Mouse (Mus musculus) gastrocnemius, postnatal 4 days (tissue): ENCODE data around the gene Sctr. TPM values are rescaled to one million over a fixed set of nuclear protein-coding genes. Genes with fewer than 3 reads are reported as not detected.
A peak's percentile ranks its signal among the peaks of the same experiment; 100 is the strongest.

Experiments used
- DNase-seq, 2 experiments: peaks; one replicate each; pipeline ENCODE4 v3.0.0; 2021 to 2022; ENCODE audit warnings: low spot score in 2 of 2, mixed read lengths in 2 of 2
- total RNA-seq, 2 experiments: library from RNA; stranded (reverse); gene quantifications; 2 replicates each; pipeline ENCODE4 v1.2.3; 2021

The Sctr gene
- total RNA-seq, 2 experiments from 2014 or later: 2.0 to 2.4 TPM

GRCm38 (mm10) chr1:120025050-120025439 lies 18.4 kb downstream of the Sctr start:
- DNase-seq: no peak

DNA sequence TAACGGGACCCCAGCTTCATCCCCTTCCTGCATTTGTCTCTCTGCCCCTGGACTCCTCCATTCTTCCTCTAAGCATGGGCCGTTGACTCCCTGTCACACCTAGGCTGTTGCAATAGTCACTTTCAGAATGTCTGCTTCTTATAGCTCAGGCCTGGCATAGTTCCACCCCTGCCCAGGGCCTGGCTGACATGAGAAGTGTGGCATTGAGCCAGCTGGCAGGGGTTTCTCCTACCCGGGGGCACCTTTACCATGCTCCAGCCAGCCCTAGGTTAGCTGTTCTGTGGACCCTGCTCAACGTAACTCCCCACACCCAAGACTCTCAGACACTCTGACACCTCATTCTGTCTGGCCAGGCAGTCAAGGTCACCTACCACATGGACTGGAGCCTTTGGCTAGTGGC lies 21.0 kb downstream of the Sctr start:
- DNase-seq: peak in 1 of 2 experiments; percentile 32

- no peak for DNase-seq
These were observed 23.8 kb downstream of the Sctr start for GRCm38 (mm10) chr1:120030474-120030873.

- DNase-seq: peak; percentile 50 to 79
These were observed 26.2 kb downstream of the Sctr start for GRCm38 (mm10) chr1:120032804-120033468.

GRCm38 (mm10) chr1:120033469-120033854 lies 26.8 kb downstream of the Sctr start:
- DNase-seq: no peak

- no peak for DNase-seq
These were observed 28.1 kb downstream of the Sctr start for GRCm38 (mm10) chr1:120034793-120035192.

- DNase-seq: no peak
These were observed 28.9 kb downstream of the Sctr start for GRCm38 (mm10) chr1:120035456-120036034.

DNA sequence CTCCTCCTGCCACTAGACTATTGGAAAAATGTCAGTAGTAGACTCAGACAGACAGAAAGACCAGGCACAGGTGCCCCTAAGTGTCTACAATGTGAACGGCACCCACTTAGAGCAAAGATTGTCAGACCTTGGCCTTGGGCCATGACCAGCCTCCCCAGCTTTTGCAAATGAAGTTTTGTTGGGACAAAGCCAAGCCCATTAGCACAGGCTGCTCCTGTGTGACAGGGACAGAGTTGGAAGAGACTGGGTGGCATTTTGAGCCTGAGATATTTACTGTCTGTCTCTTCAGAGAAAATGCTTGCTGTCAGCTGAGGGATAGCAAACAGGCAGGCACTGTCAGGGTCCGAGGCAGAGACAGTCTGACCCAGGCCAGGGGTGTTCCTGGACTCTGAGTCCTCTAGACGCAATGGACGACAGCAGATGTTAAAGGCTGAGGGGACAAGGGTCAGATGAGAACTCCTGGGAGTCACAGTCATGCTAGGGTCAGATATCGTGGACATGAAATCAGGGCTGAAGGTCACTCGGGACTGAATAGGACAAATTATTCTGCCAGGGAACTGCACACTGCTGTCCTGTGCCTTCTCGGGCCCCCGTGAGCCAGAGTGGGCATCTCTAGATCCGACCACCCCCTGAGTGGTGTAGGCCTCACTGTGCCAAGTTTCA lies 30.5 kb downstream of the Sctr start:
- DNase-seq: no peak

- DNase-seq: no peak
These were observed 31.9 kb downstream of the Sctr start for GRCm38 (mm10) chr1:120038594-120038993.

DNA sequence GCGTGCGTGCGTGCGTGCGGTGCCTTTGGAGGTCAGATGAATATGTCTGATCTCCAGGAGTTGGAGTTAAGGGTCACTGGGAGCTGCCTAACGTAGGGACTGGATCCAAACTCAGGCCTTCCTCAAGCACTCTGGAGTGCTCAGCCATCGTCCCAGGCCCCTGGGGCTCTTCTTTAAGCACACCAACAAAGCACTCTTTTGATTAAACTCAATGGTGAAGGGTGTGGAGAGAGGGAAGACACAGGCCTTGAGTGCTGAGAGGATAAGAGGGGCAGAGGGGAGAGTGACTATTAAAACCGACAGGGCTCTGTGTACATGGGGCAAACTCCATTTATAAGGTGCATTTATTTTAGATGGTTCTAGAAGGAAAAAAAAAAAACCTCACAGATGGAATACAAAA lies 35.7 kb downstream of the Sctr start:
- DNase-seq: no peak

DNA sequence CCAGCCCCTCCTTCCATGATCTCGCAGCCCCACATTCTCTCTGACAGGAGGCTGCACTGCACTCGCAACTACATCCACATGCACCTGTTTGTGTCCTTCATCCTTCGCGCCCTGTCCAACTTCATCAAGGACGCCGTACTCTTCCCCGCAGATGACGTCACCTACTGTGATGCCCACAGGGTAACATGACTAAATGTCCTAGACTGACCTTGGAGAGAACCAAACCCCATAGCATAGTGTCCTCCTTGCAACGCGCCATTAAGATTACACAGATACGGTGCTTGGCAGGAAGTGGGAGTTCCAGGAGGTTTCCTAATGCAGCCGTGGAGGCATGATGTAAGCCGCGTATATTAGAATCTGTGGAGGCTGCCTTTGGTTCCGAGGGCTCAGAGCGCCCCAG lies 37.9 kb downstream of the Sctr start:
- DNase-seq: no peak

- DNase-seq: no peak
These were observed 40.6 kb downstream of the Sctr start for GRCm38 (mm10) chr1:120047325-120047724.

DNA sequence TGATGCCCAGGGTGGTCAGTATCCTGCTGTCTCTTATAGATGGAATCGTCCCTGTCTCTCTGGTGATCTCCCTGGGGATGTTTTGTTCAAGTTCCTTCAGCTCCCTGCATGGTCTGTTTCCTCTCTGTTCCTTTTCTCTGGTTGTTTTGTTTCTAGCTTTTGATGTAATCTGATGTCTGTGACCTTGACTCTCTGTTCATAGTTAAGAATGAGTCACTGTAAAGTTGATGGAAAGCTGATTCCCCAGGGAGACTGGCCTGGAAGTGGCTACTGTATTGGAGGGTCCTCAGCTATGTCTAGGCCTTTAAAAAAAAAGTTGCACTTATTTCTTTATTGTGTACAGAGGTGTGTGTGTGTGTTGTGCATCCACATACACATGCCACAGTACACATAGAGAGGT lies 44.4 kb downstream of the Sctr start:
- DNase-seq: no peak

- DNase-seq: no peak
These were observed 48.3 kb downstream of the Sctr start for GRCm38 (mm10) chr1:120054997-120055396.

GRCm38 (mm10) chr1:120055475-120055874 lies 48.8 kb downstream of the Sctr start:
- no peak for DNase-seq

- no peak for DNase-seq
These were observed 49.5 kb downstream of the Sctr start for GRCm38 (mm10) chr1:120056236-120056635.

DNA sequence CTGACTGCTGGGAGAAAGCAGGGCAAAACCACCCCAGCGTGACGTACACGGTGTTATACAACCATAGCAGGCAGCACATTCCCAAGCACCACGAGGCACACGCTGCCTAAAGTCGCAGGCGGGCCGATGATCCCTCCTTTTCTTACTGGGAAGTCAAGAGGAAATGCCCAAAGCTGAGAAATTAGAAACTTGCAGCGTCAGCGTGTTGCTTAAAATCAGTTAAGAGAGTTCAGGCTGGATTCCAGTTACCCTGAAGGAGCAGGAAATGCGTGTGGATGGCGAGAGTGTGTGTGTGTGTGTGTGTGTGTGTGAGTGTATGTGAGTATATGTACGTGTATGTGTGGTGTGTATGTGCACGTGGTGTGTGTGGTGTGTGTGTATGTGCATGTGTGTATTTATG lies 50.4 kb downstream of the Sctr start:
- no peak for DNase-seq

- no peak for DNase-seq
These were observed 51.2 kb downstream of the Sctr start for GRCm38 (mm10) chr1:120057674-120058430.

GRCm38 (mm10) chr1:120060687-120061086 lies 54.0 kb downstream of the Sctr start:
- no peak for DNase-seq

DNA sequence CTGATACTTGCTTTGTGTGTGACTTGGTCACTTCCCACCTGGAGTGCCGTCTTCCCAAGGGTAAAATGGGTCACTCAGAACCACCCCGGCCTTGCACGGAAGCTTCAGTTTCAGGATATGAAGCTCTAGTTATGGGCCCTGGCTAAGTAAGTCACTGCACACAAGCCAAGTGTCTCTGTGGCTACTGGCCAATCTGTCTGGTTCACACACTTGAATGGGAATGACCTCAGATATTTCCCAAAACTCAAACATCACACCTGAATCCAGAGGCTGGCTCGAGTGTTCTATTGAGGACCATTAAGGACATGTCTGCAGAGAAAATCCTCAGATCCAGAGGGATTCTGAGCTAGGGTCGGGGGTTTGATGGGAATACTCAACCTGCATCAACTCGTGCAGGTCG lies 55.5 kb downstream of the Sctr start:
- no peak for DNase-seq

DNA sequence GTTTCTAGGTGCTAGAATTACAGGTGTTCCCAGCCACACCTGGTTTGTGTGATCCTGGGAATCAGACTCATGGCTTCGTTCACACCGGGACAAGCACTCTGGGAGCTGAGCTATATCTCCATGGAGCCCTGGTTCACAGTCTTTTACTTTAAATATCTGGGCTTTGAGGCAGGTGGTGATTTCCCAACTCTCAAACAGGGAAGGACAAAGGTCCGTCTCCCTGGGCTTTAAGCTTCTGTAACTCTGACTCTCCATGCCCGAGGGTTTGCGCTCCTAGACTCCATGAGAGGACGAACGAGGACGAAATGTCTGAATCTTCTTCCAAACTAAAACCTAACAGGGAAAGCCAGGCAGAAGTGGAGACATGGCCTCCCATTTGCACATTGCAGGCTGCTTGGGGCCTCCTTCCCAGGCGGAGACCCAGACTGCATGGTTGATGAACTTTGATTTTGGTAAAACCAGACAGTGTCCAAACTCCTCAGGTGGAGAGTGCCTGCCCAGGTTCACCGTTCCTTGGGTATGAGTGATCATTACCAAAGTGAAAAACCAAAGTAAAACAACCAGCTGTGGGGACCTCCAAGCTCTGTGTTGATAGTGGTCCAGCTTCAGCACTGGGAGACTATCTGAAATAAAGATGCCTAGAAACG lies 57.5 kb downstream of the Sctr start:
- DNase-seq: no peak
